13 mouse cellular contexts compared by ENCODE assay signal in genomic region chr1:76373931-76374330, GRCm38 (mm10).
DNase-seq lines count a peak whose midpoint lies in the region; ATAC-seq lines count a peak whose summit lies in the region.
"Had no signal": no experiment of that assay in that cellular context is flagged by ENCODE, and none has a peak within 500 bp of the region (broad histone marks: within the 10 kb centered on the region; RNA-seq: fewer than 3 reads in every experiment).

No protein-coding gene starts in this region.

- H3K4me3 ChIP-seq in kidney, embryonic 15.5 days (replicated peaks) = no peak overlapping the region
- H3K4me3 ChIP-seq: forebrain, embryonic 12.5 days; hindbrain, embryonic 13.5 days had no signal

- H3K27me3 ChIP-seq in kidney, embryonic 15.5 days = no peaks in the 10 kb centered on the region
- H3K27me3 ChIP-seq: CH12.LX; forebrain, embryonic 12.5 days; hindbrain, embryonic 13.5 days had no signal

- no peak overlapping the region for H3K27ac ChIP-seq in kidney, embryonic 15.5 days
- H3K27ac ChIP-seq: forebrain, embryonic 12.5 days; hindbrain, embryonic 13.5 days; stomach, postnatal 0 days had no signal

- WGBS in kidney, embryonic 15.5 days = 42% methylated on average over 2 of the region's 2 CpGs

- ATAC-seq in kidney, embryonic 15.5 days (replicated peaks; ENCODE audit: low FRiP score) = no peak
- ATAC-seq: liver, postnatal 0 days had no signal

- intact Hi-C loops in heart, postnatal 10 days (cut with DNase I) = no loop called here
- intact Hi-C loops in left cerebral cortex, postnatal 14 days (cut with DNase I) = no loop called here

- no peak overlapping the region for H3K4me2 ChIP-seq in kidney, embryonic 15.5 days
- H3K4me2 ChIP-seq: forebrain, embryonic 12.5 days; hindbrain, embryonic 13.5 days had no signal

- H3K9me3 ChIP-seq in kidney, embryonic 15.5 days (replicated peaks) = no peaks in the 10 kb centered on the region
- H3K9me3 ChIP-seq: forebrain, embryonic 12.5 days; hindbrain, embryonic 13.5 days had no signal

- no peaks in the 10 kb centered on the region for H3K4me1 ChIP-seq in kidney, embryonic 15.5 days
- H3K4me1 ChIP-seq: forebrain, embryonic 12.5 days; hindbrain, embryonic 13.5 days had no signal

- no peaks in the 10 kb centered on the region for H3K36me3 ChIP-seq in kidney, embryonic 15.5 days
- H3K36me3 ChIP-seq: forebrain, embryonic 12.5 days; hindbrain, embryonic 13.5 days had no signal

- H3K9ac ChIP-seq in kidney, embryonic 15.5 days = no peak overlapping the region
- H3K9ac ChIP-seq: forebrain, embryonic 12.5 days; hindbrain, embryonic 13.5 days; liver, postnatal 0 days had no signal

- DNase-seq in kidney, adult 18-20 months = peak; percentile 52
- peak; percentile 31 to 55 for DNase-seq in adrenal gland, postnatal 36 days
- DNase-seq in heart, postnatal 10 days = peak; percentile 76 to 77
- DNase-seq in ovary, postnatal 14 days (ENCODE audit: low spot score) = peak; percentile 52
- no peak for DNase-seq in left cerebral cortex, postnatal 14 days (ENCODE audit: low spot score in 2 of 2)
- no peak for DNase-seq in retina, postnatal 1 day
- DNase-seq: layer of hippocampus, postnatal 36 days; liver, postnatal 0 days had no signal

Comparison
In these comparisons a context has a peak if more than half of its experiments do, and no peak if none do; other contexts are left out.
1. DNase-seq: peak in kidney, adult 18-20 months (single experiment), adrenal gland, postnatal 36 days (2 of 2), heart, postnatal 10 days (2 of 2) and ovary, postnatal 14 days (single experiment); none in left cerebral cortex, postnatal 14 days (0 of 2) and retina, postnatal 1 day (single experiment).